Mouse (Mus musculus) kidney, embryonic 16.5 days (tissue): ENCODE results near the gene Tlr8. TPM values are rescaled to one million over a fixed set of nuclear protein-coding genes. Genes with fewer than 3 reads are reported as not detected.
A peak's percentile ranks its signal among the peaks of the same experiment; 100 is the strongest.

ENCODE experiments used
- ATAC-seq: fragments of 200-750 bp; cut with Nextera tagmentation; 2 replicates; pipeline ENCODE4 v1.8.0; 2017; ENCODE audit warnings: moderate TSS enrichment; ENCODE audit not compliant: low FRiP score, low TSS enrichment
- H3K27ac ChIP-seq: fragments of 300-500 bp; sonication (generic); 2 replicates; pipeline ENCODE4 v1.5.1; 2014; ENCODE audit warnings: low read length
- H3K27me3 ChIP-seq: fragments of 300-500 bp; sonication (generic); 2 replicates; pipeline ENCODE4 v1.6.1; 2014; ENCODE audit warnings: low read length, control low read depth, mixed read lengths; ENCODE audit not compliant: insufficient read depth
- H3K36me3 ChIP-seq: fragments of 300-500 bp; sonication (generic); 2 replicates; pipeline ENCODE4 v1.6.1; 2014; ENCODE audit warnings: low read length, control low read depth, mixed read lengths; ENCODE audit not compliant: insufficient read depth
- H3K4me1 ChIP-seq: fragments of 300-500 bp; sonication (generic); 2 replicates; pipeline ENCODE4 v1.6.1; 2014; ENCODE audit warnings: low read length, control low read depth, mixed read lengths; ENCODE audit not compliant: insufficient read depth
- H3K4me2 ChIP-seq: fragments of 300-500 bp; sonication (generic); replicated peaks from 2 replicates; pipeline ENCODE4 v1.6.1; 2014; ENCODE audit warnings: low read depth, low read length
- H3K4me3 ChIP-seq: fragments of 300-500 bp; sonication (generic); 2 replicates; pipeline ENCODE4 v1.5.1; 2014; ENCODE audit warnings: mild to moderate bottlenecking, low read length
- H3K9ac ChIP-seq: fragments of 300-500 bp; sonication (generic); replicated peaks from 2 replicates; pipeline ENCODE4 v1.6.1; 2014; ENCODE audit warnings: low read length
- H3K9me3 ChIP-seq: fragments of 300-500 bp; sonication (generic); 2 replicates; pipeline ENCODE4 v1.6.1; 2016; ENCODE audit warnings: low read length, control low read depth
- WGBS: fragments of 180-500 bp; shearing (Covaris S2); extraction: QIAGEN DNeasy Blood & Tissue Kit; methylation state at CpG from one replicate; pipeline ENCODE4 v1.1.7; 2014; 5-methylcytosine and 5-hydroxymethylcytosine counted together
- polyA plus RNA-seq: library from polyadenylated mRNA; unstranded; fragments of >200 nt; fragmentation: Nextera tagmentation; extraction: Ambion mirVana; gene quantifications from 2 replicates; pipeline ENCODE4 v1.2.1, GENCODE M21; 2015

Gene Tlr8
- polyA plus RNA-seq, 1 experiment from 2014 or later, result 0.06 TPM

DNA sequence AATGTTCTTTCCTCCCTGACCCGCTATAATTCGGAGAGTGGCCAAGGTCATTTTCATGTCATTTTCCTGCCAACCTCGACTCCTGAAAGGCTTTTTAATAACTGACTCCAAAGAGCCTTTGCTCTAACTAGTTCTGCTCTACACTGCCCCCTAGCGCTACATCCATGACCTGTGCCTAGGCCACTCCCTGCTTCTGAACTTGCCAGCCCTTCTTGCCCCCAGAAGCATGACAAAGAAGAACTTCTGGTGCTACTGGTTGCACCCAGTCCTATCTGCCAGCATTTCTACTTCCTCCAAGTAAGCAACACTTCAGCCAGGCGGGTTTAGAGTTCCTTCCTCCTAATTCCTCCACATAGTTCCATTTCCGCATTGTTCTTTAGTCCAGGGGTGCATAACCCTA lies 34.9 kb downstream of the Tlr8 start:
- Histone ChIP-seq H3K27me3 (peaks cover 9% of the 10 kb centered on the region), H3K4me3 (no peak overlapping the region), H3K27ac (no peak overlapping the region), H3K4me1 (no peaks in the 10 kb centered on the region), H3K9ac (no peak overlapping the region), H3K36me3 (no peaks in the 10 kb centered on the region), H3K4me2 (no peak overlapping the region), H3K9me3 (no peaks in the 10 kb centered on the region)
- no peak; the same call in 1 of the 2 replicates for ATAC-seq
- WGBS, result 40% methylated on average over 6 of the region's 6 CpGs

DNA sequence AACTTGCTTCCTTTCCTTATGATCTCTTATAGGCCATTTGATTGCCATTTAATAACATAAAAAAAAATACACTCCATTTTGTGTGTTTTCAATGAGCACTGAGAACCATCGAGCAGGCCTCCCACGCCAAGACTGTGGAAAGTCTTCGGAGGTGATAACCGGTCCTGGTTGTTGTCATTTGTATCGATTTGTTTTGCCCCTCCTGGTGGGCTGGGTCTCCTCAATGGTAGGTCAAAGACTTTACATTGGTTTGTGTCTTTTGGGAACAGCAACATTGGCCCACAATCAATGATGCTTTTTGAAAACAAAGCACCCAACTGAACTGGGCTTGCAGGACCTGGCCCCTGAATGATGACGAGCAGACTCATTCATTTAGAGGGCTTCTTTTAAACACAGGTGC lies 36.4 kb downstream of the Tlr8 start:
- Histone ChIP-seq H3K4me3 (no peak overlapping the region), H3K4me2 (no peak overlapping the region), H3K4me1 (no peaks in the 10 kb centered on the region), H3K27me3 (peaks cover 7% of the 10 kb centered on the region), H3K27ac (no peak overlapping the region), H3K9me3 (no peaks in the 10 kb centered on the region), H3K9ac (no peak overlapping the region), H3K36me3 (no peaks in the 10 kb centered on the region)
- WGBS, result 94% methylated on average over 6 of the region's 6 CpGs
- no peak for ATAC-seq

DNA sequence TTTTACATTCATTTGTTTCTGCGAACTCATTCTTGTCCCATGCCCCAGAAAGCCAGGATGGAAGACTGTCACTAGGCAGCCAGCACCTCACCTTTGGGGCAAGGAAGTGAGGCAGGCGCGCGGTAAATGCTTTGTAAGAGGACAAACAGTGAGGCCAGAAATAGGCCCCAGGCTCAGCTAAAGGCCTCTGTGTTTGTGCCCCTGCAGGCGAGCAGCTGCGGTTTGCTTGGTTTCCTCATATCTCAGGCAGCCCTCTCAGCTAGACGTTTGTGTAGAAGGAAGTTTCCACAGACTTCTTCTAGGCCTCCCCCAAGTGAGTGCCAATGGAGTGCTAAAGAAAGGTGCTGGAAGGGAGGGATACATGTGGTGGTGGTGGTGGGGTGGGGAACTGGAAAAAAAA lies 37.0 kb downstream of the Tlr8 start:
- H3K9ac ChIP-seq, result no peak overlapping the region
- no peak overlapping the region for H3K4me2 ChIP-seq
- H3K27me3 ChIP-seq, result peaks cover 7% of the 10 kb centered on the region
- ATAC-seq, result no peak
- H3K36me3 ChIP-seq, result no peaks in the 10 kb centered on the region
- no peaks in the 10 kb centered on the region for H3K9me3 ChIP-seq
- H3K27ac ChIP-seq, result no peak overlapping the region
- H3K4me1 ChIP-seq, result no peaks in the 10 kb centered on the region
- 88% methylated on average over 7 of the region's 7 CpGs for WGBS
- no peak overlapping the region for H3K4me3 ChIP-seq

DNA sequence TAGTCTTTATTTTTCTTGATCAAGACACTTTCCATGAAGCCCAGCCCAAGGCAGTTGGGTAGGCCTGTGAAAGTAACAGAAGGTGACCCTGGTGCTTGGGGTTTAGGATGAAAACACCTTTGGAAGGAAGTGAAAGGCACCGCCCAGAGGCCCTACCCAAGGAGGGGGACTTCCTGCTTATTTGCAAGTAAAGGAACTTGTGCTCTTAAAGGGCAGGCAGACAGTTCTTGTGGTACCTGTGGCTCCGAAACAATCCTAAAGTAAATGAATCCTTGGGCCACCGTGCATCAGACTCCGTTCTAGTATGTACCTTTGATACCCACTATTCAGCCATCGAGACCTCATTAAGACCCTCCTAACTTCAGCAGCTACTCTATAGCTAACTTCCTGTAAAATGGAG lies 37.6 kb downstream of the Tlr8 start:
- H3K27ac ChIP-seq, result no peak overlapping the region
- H3K4me3 ChIP-seq, result no peak overlapping the region
- WGBS, result 92% methylated on average over 5 of the region's 5 CpGs
- H3K36me3 ChIP-seq, result no peaks in the 10 kb centered on the region
- peaks cover 7% of the 10 kb centered on the region for H3K27me3 ChIP-seq
- no peak for ATAC-seq
- no peak overlapping the region for H3K9ac ChIP-seq
- H3K4me1 ChIP-seq, result no peaks in the 10 kb centered on the region
- no peak overlapping the region for H3K4me2 ChIP-seq
- H3K9me3 ChIP-seq, result no peaks in the 10 kb centered on the region

DNA sequence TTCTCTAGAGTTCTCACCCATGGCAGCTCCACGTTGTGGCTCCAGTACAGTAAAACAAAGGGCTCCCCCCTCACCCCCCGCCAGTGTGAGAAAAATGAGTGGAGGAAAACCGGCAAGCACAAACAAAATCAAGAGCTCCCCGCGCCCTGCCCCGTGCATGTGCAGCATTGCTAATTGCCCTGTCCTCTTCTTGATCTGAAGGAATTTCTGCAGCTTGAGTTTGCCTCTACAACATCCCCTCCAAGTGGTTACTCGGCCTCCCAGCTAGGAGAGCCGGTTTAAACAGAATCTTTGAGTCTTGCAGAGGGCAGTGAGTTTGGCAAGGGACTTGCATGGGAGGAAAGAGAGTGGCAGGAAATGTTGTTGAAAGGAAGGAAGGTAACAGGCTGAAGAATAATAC lies 51.4 kb downstream of the Tlr8 start:
- Histone ChIP-seq H3K9me3 (no peaks in the 10 kb centered on the region), H3K4me2 (peak overlapping the region; percentile 3; the same call in 1 of the 2 replicates), H3K27ac (no peak overlapping the region), H3K4me3 (no peak overlapping the region), H3K27me3 (peaks cover 12% of the 10 kb centered on the region; the same call in 1 of the 2 replicates), H3K4me1 (peaks cover 6% of the 10 kb centered on the region; the same call in 1 of the 2 replicates), H3K36me3 (no peaks in the 10 kb centered on the region), H3K9ac (no peak overlapping the region)
- peak; percentile 50; the same call in 1 of the 2 replicates for ATAC-seq
- WGBS, result 31% methylated on average over 8 of the region's 8 CpGs

DNA sequence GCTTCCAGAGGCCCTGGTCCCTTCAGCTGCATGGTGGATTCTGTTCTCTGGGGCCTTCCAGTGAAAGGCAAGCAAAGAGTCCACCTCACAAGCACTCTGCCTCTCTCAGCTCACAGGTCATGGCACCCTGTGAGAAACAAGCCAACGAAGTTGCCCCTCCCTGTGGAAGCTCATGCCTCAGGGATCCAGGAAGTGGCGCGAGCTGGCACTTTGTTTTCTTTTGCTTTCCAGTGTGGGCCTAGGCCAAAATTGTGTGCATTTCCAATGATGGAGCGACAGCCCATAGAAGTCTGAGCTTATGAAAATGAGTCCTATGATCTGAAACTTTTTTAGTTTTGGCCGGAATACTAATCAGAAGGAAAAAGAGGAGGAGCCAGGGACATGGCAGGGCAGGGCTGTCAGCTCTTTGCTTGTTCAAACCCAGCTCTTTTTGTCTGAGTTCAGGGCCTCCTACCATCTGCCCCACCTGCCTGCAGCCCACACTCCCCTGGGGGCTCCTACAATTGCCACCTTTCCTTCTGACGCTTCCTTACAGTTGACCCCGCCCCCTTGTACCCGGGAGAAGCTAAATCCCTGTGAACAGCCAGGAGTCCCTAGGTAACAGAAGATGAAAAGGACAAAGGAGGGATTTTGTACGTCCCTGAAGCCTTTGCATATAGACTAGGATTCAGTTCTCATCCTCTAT lies 52.1 kb downstream of the Tlr8 start:
- 0 out of 2 replicates have a peak overlapping the region, but pooled peaks have one; percentile 22 for H3K9ac ChIP-seq
- H3K4me1 ChIP-seq, result peaks cover 6% of the 10 kb centered on the region; the same call in 1 of the 2 replicates
- H3K4me2 ChIP-seq, result no peak overlapping the region
- 0 out of 2 replicates have a peak, but pooled peaks have one; percentile 18 for ATAC-seq
- H3K27me3 ChIP-seq, result peaks cover 15% of the 10 kb centered on the region; the same call in 1 of the 2 replicates
- H3K36me3 ChIP-seq, result no peaks in the 10 kb centered on the region
- no peak overlapping the region for H3K4me3 ChIP-seq
- H3K9me3 ChIP-seq, result no peaks in the 10 kb centered on the region
- no peak overlapping the region for H3K27ac ChIP-seq
- 53% methylated on average over 9 of the region's 9 CpGs for WGBS

DNA sequence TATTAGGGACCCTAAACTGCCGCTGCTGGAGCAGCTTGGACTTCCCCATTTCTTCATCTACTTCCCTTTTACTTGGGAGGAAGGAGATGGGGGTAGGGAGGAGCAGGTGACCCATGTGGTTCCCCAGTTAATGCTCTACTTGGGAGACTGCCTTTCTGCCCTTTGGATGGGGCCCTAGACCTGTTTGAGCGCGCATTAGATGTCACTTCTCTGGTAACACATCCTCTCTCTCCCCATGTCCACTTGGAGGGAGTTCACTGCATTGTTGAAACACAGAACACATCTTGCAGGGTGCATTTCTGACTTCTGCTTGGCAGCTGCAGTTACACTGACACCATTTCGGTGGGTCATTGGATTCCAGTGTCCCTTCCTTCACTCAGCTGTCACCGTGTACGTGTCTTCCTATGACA lies 53.8 kb downstream of the Tlr8 start:
- H3K4me3 ChIP-seq, result 0 out of 2 replicates have a peak overlapping the region, but pooled peaks have one; percentile 67
- peak; percentile 50; the same call in 1 of the 2 replicates for ATAC-seq
- H3K27me3 ChIP-seq, result peaks cover 22% of the 10 kb centered on the region; the same call in 1 of the 2 replicates
- H3K27ac ChIP-seq, result no peak overlapping the region
- H3K36me3 ChIP-seq, result no peaks in the 10 kb centered on the region
- H3K4me2 ChIP-seq, result 0 out of 2 replicates have a peak overlapping the region, but pooled peaks have one; percentile 54
- peaks cover 6% of the 10 kb centered on the region; the same call in 1 of the 2 replicates for H3K4me1 ChIP-seq
- no peaks in the 10 kb centered on the region for H3K9me3 ChIP-seq
- H3K9ac ChIP-seq, result no peak overlapping the region
- WGBS, result 46% methylated on average over 6 of the region's 6 CpGs

DNA sequence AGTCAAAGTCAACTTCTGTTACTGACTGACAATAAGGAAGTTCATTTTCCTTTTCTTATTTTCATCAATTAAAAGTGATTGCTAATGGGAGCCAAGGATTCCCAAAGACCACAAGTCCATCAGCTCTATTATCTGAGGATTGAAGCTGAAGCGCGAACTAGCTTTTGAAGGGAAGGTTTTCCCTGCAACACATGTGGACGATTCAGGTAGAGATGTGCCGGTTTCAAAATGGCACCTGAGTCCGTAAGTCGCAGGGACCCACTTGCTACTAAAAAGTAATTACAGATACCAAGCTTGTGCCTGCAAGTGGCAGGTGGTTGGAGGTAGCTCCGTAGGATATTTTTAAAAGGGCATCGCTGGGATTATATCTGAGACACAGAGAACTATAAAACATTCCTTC lies 54.3 kb downstream of the Tlr8 start:
- no peak for ATAC-seq
- Histone ChIP-seq H3K9me3 (no peaks in the 10 kb centered on the region), H3K27ac (0 out of 2 replicates have a peak overlapping the region, but pooled peaks have one; percentile 53), H3K9ac (peak overlapping the region; percentile 76; the same call in 1 of the 2 replicates), H3K4me3 (peak overlapping the region; percentile 67), H3K4me2 (peak overlapping the region; percentile 54), H3K4me1 (peaks cover 6% of the 10 kb centered on the region; the same call in 1 of the 2 replicates), H3K27me3 (peaks cover 23% of the 10 kb centered on the region; the same call in 1 of the 2 replicates), H3K36me3 (no peaks in the 10 kb centered on the region)
- WGBS, result 66% methylated on average over 8 of the region's 8 CpGs

DNA sequence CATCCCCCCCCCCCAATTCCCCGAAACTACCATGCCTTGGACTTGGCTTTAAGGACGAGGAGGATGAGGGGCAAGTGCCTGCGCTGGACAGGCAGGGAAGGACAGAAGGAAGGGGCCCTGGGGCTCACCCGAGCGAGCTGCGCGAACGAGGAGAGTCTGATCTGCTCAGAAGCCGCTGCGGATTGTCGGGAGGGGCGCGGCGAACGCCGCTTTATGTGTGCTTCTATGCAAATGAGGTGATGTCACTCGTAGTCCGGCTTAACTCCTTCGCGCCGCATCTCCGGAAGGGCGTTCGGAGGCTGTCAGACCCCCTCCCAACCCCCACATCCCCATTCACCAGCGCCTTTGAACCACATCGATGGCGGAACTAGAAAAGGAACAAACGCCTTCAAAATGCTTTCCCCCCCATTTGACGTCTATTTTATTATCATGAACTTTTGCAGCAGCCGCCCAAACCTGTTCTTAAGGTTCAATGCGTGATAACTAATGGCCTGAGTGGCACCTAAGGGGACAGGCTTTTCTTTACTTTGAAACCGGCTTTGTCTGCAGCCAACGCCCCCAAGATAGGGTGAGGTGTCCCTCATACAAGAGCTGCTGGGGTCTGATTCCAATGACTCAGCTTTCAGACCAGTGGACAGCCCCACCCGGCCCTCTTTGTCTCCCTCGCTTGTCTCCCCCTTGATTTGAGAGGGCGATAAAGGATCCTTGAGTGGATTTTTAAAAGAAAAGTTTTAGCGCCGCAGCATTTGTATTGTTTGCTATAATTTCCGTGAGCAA lies 55.0 kb downstream of the Tlr8 start, which contains the start of gene Tmsb4x:
Tmsb4x (minus strand) TSS at position 338 of the 777 bp plus-strand sequence.
- Histone ChIP-seq H3K27ac (peak within 1 kb of the TSS; percentile 88), H3K4me1 (peaks cover 6% of the 10 kb centered on the region; the same call in 1 of the 2 replicates), H3K36me3 (no peaks in the 10 kb centered on the region), H3K4me3 (peak within 1 kb of the TSS; percentile 67), H3K9ac (peak within 1 kb of the TSS; percentile 76), H3K9me3 (no peaks in the 10 kb centered on the region), H3K4me2 (peak within 1 kb of the TSS; percentile 54), H3K27me3 (peaks cover 26% of the 10 kb centered on the region; the same call in 1 of the 2 replicates)
- WGBS, result 24% methylated on average over 39 of the region's 39 CpGs
- peak; percentile 88 for ATAC-seq
